Mouse (Mus musculus) thymus, postnatal 0 days (tissue): ENCODE results near the gene Abcc1. TPM values are rescaled to one million over a fixed set of nuclear protein-coding genes. Genes with fewer than 3 reads are reported as not detected.

ENCODE experiments used
- DNase-seq: peaks from one replicate; pipeline ENCODE4 v3.0.0-alpha.2; 2015; ENCODE audit warnings: low spot score
- polyA plus RNA-seq: library from polyadenylated mRNA; unstranded; fragments of >200 nt; fragmentation: Nextera tagmentation; extraction: Ambion mirVana; gene quantifications from 2 replicates; pipeline ENCODE4 v1.2.1, GENCODE M21; 2015

The Abcc1 gene
- polyA plus RNA-seq, 1 experiment from 2014 or later = 7.6 TPM

GRCm38 (mm10) chr16:14375942-14376341 lies 14.6 kb downstream of the Abcc1 start:
- DNase-seq = no peak

- DNase-seq = no peak
Observed at GRCm38 (mm10) chr16:14376352-14376751, 15.0 kb downstream of the Abcc1 start.

GRCm38 (mm10) chr16:14377321-14377720 lies 16.0 kb downstream of the Abcc1 start:
- no peak for DNase-seq

GRCm38 (mm10) chr16:14378654-14379053 lies 17.3 kb downstream of the Abcc1 start:
- DNase-seq = peak; percentile 51

- peak; percentile 77 for DNase-seq
Observed at GRCm38 (mm10) chr16:14379888-14380287, 18.5 kb downstream of the Abcc1 start.

GRCm38 (mm10) chr16:14381061-14381665 lies 19.8 kb downstream of the Abcc1 start:
- DNase-seq = no peak

- DNase-seq = no peak
Observed at GRCm38 (mm10) chr16:14399303-14399702, 37.9 kb downstream of the Abcc1 start.

GRCm38 (mm10) chr16:14403507-14403906 lies 42.1 kb downstream of the Abcc1 start:
- DNase-seq = no peak

- no peak for DNase-seq
Observed at GRCm38 (mm10) chr16:14405636-14406035, 44.3 kb downstream of the Abcc1 start.

GRCm38 (mm10) chr16:14409124-14409523 lies 47.8 kb downstream of the Abcc1 start:
- DNase-seq = no peak

- DNase-seq = no peak
Observed at GRCm38 (mm10) chr16:14409776-14410175, 48.4 kb downstream of the Abcc1 start.

- no peak for DNase-seq
Observed at GRCm38 (mm10) chr16:14410611-14411010, 49.3 kb downstream of the Abcc1 start.

GRCm38 (mm10) chr16:14411156-14411555 lies 49.8 kb downstream of the Abcc1 start:
- no peak for DNase-seq

GRCm38 (mm10) chr16:14412551-14412950 lies 51.2 kb downstream of the Abcc1 start:
- DNase-seq = no peak

GRCm38 (mm10) chr16:14415206-14415605 lies 53.8 kb downstream of the Abcc1 start:
- no peak for DNase-seq

- DNase-seq = no peak
Observed at GRCm38 (mm10) chr16:14416957-14417618, 55.7 kb downstream of the Abcc1 start.

- DNase-seq = no peak
Observed at GRCm38 (mm10) chr16:14420496-14421132, 59.3 kb downstream of the Abcc1 start.

- no peak for DNase-seq
Observed at GRCm38 (mm10) chr16:14422081-14422480, 60.7 kb downstream of the Abcc1 start.

GRCm38 (mm10) chr16:14429371-14429770 lies 68.0 kb downstream of the Abcc1 start:
- no peak for DNase-seq

GRCm38 (mm10) chr16:14432996-14433395 lies 71.6 kb downstream of the Abcc1 start:
- no peak for DNase-seq

- DNase-seq = no peak
Observed at GRCm38 (mm10) chr16:14435526-14435925, 74.2 kb downstream of the Abcc1 start.

- DNase-seq = no peak
Observed at GRCm38 (mm10) chr16:14437446-14437982, 76.2 kb downstream of the Abcc1 start.
